Mouse (Mus musculus) left cerebral cortex, adult 9 months (tissue): ENCODE measurements around the gene Pde4a.

Experiments
- DNase-seq, 2 experiments: peaks; one replicate each; pipeline ENCODE4 v3.0.0; 2022; ENCODE audit warnings: low spot score in 2 of 2

Gene Pde4a

DNA sequence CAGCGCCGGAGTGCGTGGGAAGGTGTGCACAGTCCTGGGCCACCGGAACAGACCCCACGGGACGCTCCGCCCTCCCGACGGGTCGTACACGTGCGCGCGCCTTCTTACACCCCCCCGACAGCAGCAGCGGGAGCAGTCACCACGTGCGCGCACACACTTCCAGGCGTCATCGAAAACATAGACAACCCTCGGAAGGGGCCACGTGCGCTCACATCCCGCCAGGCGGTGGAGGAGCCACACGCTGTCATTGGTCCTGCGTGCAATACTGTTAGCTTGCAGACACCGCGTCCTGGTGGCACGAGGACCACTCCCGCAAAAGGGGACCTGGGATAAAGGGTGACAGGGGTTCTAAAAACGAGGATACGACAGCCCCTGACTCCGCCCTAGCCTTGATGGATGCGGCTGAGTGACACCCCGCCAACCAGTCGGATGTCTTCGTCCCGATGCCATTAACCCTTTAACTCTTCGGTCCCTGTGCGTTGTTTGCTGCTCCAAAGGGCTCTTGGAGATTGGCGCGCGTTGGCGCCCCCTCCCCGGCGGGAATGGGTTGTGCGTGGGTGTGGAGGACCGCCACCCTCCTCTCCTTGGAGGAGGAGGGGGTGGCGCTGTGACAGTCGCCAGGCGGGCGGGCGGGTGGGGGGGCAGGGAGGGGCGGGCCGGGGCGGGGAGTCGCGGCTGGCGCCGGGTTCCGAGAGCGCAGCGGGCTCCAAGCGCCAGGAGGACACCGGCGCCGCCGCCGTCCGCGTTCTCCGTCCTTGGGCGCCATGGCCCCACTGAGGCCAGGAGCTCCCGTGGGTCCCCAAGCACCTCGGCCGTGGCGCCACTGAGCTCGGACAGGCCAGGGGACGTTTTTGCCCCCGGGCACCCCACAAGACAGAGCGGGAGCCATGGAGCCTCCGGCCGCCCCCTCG is at the start of gene Pde4a:
Gene Pde4a, plus strand, starts transcription at position 674 of the 911 bp plus-strand sequence.
- peak; percentile 85 to 87 for DNase-seq

DNA sequence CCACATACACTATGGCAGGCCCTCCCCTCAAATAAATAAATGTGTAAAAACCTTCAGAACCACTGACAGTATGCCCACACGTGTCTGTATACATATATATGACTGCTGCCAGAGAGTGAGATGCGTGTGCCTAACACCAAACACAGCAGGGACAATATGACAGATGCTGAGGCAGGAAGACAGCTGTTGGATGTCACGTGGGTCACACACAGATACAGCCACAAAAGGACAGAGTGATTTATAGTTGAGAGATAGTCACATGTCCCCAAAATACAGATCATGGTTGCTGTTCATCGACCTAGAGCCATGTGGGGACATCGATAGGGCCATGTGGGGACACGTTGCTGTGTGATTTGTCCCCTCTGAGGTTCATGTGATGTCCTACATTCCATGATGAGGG is 48.4 kb upstream of the Pde4a start:
- DNase-seq = no peak

DNA sequence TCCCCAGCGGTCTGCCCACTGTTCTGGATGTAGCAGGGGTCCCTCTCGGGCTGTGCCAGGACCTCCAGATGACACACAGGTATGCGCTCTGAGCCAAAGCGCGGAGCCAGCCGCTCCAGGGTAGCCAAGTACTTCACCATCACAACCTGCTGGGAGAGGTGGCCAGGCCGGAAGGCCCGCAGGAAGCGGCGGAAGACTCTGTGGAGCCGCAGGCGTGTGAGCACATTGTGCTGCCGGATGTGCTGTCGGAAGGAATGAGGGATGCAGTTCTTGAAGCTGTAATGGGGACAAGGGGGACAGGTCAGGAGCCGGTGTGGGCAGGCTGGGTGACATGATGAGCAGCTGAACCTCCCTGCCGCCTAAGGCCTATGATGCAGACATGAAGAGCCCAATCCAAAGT is 44.0 kb upstream of the Pde4a start:
- DNase-seq = no peak

DNA sequence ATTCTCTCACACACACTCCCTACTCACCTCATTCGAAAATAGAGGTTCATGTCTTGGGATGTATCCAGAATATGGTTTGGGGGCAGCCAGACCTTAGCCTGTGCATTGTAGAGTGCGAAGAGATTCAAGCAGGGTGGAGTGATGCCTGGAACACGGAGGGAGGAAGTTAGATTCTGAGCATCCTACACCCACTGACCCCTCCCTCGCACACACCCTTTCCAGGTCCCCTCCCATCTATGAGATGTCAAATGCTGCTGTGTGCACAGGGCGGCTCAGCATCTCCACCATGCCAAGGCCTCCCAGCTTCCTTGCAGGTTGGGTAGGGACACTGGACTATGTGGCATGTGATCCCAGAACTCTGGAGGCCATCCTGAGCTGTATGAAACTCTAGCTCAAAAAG is 40.7 kb upstream of the Pde4a start:
- DNase-seq = no peak

DNA sequence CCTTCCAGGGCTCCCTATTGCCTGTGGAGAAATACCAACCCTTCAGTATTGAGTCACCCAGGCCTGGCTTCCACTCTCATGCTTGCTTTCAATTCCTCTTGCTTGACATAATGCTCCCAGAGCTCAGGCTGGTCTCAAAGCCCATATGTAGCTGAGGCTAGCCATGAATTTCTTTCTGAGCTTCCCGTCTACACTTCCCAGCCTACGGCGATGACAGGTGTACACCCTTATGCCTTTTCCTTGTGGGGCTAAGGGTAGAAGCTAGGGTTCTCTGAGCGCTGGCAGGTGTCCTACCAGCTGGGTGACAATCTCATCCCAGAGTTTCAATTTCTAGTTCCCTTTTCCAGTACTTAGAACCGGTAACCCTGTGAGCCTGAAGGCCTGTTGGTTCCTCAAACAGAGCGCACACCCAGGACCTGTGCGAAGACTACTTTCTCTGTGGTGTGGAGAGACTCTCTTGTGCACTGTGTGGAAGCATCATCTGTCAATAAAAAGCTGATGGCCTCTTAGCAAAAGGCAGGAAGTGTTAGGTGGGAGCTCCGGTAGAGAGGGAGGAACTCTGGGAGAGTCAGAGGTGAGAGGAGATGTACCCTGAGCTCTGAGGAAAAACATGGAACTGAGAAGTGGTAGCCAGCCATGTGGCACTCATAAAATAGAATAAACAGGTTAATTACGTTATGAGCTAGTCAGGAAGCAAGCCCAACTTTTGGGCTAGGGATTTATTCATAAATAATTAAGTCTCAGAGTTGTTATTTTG is 39.8 kb upstream of the Pde4a start:
- no peak for DNase-seq

DNA sequence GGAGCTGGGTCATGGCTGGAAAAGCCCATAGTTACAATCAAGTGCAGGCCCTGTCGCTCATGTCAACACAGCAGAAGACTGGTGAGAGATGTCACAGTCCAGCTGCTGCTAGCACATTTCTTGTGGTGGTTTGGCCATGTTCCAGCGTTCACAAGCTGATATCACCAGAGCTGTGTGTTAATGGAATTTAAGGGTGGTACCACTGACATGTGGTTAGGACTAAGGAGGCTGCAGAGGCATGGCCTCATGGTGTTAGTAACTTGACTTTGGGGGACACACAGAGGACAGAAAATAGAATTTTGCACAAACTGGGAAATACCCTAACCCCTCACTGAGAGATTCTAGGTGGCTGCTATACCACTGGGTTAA is 39.3 kb upstream of the Pde4a start:
- DNase-seq = no peak

DNA sequence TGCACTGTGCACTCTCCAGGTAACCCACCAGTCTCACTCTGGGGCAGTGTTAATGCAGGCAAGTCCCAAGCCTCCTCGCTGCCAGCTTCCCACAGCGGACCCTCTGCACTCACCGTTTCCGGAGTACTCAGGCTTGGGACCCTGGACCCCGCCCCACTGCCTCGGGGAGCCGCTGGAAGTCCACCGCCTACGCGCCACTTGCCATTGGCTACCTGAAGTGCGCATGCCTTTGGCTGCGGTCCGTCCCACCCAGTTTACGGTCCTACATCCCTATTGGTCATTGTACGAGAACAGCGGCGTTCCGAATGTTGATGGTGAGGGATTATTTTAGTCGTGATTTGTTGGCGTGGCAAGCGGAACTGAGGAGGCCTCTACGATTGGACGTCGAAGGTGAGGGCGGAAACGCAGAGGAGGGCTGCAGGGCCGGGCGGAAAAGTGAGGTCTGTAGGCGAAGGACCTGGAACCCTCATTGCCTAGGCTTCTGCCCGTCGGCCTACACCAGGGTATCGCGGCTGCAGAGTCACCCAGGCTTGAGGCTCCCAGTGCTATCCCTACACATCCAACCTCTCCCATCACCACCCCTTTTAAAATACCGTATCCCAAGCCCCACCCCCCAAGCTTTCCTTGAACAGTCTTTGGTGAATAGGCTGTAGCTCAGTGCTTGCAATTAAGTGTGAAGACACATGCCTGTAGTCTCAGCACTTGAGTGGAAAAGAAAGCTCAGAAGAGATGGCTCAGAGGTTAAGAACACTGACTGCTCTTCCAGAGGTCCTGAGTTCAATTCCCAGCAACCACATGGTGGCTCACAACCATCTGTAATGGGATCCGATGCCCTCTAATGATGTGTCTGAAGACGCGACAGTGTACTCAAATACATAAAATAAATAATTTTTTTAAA is 34.2 kb upstream of the Pde4a start, which contains the start of gene Tyk2:
Gene Tyk2, minus strand, starts transcription at position 185 of the 898 bp plus-strand sequence.
- DNase-seq = peak; percentile 94 to 97

DNA sequence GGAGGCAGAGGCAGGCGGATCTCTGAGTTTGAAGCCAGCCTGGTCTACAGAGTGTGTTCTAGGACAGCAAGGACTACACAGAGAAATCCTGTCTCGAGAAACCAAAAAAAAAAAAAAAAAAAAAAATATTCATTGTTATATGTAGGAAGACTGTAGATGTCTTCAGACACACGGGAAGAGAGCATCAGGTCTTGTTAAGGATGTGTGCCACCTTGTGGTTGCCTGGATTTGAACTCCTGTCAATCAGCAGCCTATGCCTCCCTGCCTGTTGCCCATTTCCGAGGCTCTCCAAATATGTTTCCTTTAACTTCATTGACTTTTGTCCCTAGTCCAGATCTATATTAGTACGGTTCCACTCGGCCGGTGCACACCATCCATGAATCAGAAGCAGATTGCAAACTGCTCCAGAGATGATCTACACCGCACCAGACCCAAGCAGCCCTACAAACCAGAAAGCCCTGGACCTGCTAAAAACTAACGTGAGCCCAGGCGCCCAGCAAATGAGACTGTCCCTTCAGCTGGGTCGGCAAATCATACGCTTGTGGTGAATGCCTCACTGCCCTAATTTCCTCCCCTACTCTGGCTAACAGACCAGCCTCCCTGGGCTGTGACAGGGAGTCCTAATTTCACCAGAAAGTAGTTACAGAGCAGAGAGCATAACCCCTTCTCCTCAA is 33.3 kb upstream of the Pde4a start:
- no peak for DNase-seq

DNA sequence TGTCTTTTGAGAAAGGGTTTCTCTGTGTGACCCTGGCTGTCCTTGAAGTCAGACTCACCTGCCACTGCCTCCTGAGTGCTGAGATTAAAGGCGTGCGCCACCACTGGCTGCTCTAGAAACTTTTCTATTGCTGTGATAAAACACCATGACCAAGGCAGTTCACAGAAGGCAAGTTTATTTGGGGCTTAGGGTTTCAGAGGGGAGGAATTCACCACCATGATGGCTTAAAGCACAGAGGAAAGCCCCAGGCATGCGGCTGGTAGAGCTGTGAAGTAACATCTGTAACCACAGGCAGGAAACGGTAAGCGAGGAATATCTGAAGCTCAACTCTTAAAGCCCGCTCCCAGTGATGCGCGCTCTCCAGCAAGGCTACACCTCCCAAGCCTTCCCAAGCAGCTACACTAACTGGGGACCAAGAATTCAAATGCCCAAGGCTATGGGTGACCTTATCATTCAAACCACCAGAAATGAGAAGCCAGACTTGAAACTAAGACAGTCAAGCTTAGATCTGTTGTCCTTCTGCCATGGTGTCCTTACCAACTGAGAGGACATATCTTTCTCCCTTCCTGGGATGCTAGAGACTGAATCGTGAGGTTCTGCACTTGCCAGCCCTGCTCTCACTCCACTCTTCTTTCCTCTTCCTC is 32.3 kb upstream of the Pde4a start:
- no peak for DNase-seq

DNA sequence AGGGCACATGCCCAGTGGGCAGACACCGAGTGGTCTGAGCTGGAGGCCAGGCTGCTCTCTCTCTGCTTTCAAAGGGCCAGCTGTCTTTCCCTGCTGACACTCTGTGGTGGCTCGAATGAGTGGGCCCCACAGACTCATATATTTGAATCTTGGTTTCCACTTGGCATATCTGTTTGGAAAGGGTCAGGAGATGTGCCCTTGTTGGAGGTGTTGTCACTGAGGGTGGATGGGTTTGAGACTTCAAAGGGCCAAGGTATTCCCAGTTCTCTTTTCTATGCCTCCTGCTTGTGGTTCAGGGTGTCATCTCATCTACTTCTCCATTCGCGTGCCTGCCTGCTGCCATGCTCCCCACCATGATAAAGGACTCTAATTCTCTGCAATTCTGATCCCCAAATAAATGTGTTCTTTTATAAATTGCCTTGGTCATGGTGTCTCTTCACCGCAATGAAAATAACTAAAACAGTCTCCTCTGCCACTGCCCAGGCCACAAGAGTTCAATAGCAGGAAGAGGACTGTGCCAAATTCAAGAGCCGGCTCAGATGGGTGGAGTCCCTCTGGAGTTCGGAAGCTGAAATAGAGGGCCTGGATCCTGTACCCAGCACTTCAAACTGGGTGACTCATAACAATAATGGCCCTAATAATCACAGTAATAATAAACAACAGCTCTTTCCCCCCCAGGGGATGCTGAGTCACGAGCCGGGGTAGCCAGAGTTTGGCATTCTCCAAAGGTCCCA is 30.8 kb upstream of the Pde4a start:
- no peak for DNase-seq

DNA sequence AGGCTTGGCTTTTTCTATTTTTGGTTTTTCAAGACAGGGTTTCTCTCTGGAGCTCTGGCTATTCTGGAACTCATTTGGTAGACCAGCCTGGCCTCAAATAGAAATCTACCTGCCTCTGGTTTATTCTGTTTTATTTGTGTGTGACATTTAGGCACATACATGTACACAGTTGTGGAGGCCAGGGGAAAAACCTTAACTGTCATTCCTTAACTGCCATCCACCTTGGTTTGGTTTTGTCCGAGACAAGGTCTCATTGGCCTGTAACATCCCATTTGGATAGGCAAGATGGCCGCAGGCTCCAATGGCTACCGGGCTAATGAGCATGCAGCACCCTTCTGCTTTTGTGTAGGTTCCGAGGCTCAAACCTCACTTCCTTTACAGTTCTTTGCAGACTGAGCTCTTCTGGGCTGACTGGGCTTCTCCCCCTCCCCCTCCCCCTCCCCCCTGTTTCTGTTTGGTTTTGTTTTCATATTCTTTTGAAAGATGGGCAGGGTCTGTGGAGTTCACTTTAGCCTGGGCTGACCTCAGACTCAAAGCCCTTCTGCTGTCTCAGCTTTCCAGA is 30.1 kb upstream of the Pde4a start:
- DNase-seq = no peak

DNA sequence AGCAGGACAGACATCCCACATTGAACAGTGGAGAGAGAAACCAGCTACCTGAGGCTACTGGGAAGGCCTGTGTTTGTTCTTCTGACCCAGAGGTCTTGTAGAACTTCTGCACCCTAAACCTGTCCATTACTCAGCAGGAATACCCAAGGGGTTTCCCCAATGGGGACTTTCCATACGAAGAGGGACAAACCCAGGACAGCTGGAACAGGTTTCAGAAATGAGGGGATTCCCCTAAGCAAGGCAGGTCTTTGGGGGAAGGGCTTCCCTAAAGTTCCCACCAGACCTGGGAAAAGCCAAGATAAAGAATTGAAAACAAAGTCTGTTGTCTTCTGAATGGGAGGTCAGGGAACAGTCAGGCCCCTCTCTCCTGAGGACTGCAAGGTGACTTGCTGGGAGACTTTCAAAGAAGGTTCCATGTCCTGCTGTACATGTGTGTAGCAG is 29.6 kb upstream of the Pde4a start:
- no peak for DNase-seq

DNA sequence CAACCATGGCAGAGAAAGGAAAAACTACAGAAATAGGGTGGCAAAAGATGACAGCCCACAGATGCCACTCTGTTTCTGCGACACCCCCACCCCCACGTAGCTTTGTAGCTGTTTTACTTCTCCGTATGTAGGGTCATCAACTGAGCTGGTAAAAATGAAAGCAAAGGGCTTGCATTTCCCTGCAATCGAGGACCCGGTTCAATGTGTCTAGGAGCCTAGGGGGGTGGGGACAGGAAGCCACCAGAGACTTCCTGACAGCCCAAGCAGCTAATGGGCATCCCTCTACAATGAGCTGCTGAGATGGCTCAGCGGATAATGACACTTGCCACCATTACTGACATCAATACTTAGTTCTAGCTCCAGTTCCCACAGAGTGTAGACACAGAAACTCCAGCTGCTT is 29.1 kb upstream of the Pde4a start:
- no peak for DNase-seq

DNA sequence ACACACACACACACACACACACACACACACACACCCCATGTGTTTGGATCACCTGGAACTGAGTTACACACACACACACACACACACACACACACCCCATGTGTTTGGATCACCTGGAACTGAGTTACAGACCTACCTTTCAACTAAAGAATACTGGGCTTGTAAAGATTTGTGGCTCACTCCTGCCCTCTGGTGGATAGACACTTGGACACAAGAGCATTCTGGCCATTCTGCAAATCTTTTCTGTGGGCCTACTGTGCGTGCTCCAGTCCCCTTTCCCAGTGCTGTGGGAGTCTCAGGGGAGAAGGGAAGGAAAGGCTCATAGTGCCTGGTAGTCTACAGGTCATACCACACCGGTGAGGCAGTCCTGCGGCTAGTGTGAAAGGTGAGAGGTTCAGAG is 28.3 kb upstream of the Pde4a start:
- DNase-seq = peak in 1 of 2 experiments; percentile 63

DNA sequence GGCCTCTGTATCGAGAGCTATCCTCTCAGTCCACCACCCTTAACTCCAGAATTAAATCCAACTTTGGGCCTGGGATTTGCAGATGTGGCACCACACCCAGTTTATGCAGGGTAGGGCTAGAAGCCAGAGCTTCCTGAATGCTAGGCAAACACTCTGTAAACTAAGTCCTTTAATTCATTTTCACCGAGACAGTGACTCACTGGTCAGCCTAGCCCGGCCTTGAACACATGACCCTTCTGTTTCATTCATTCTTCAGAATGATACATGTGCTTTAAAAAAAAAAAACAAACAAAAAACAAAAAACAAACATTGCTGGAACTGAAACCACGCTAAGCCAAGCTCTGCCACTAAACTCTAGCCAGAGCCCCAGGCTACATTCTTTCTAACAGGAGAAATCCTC is 27.1 kb upstream of the Pde4a start:
- no peak for DNase-seq

DNA sequence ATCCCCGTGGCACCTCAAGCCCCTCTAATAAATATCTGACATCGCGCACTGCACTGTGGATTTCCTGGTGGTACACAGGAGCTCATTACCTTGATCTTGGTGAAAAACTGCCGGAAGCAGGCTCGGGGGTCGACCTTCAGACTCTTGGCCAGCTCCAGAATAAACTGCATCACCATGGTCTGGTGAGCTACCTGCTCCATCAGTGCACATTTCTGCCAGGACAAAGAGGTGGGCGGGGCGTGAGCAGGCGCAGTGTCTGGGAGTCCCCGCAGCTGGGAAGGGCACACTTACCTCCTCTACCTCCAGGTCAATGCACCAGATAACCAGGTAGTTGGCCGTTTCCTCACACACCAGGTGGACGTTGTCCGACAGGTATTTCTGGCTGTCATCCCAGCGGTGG is 23.6 kb upstream of the Pde4a start:
- no peak for DNase-seq

DNA sequence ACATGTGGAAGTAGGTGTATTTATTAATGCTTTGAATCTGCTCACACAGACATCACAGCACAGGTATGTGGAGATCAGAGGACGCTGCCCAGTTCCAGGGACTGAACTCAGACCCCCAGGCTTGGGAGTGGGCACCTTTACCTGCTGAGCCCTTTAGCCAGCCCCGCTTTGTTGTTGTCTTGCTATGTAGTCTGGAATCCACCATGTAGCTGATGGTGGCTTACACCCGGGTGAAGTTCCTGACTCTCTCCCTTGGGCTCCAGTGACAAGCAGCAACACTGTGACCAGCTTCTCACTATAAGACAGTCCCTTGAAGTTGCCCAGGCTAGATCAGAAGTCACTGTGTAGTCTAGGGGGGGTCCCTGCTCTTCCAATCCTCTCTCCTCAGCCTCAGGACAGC is 21.2 kb upstream of the Pde4a start:
- no peak for DNase-seq

DNA sequence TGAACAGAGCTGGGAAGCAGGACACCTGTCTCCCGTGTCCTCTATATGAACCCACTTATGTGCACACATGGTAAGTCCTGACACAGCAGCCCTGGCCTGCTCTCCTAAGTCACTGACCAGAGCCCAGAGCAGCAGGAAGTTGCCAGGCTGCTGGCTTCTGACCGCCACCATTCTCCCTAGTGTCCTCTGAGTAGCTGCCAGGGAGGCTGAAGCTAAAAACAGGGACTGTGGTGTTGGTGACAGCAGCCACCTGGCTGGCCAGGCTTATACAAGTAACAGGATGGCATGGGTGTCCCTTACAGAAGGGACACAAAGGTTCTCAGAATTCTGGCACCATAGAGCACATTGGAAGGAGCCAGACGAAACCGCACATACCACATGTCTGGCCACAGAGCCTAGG is 20.1 kb upstream of the Pde4a start:
- no peak for DNase-seq

DNA sequence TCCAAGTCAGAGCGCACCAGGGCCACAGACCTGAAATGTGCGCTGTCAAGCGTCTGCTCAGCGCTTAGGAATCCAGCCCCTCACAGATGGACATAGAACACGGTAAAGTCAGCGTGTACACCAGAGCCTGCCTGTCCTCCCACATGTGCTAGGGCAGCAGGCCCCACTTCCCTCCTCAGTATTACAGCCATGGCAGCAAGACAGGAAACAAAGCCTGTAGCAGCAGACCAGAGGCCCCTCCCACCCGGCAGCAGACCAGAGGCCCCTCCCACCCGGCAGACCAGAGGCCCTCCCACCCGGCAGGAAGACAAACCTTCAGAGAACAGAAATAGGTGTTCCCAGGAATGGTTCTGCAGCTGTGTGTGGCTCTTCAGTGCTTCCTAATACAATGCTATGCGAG is 18.8 kb upstream of the Pde4a start:
- no peak for DNase-seq

DNA sequence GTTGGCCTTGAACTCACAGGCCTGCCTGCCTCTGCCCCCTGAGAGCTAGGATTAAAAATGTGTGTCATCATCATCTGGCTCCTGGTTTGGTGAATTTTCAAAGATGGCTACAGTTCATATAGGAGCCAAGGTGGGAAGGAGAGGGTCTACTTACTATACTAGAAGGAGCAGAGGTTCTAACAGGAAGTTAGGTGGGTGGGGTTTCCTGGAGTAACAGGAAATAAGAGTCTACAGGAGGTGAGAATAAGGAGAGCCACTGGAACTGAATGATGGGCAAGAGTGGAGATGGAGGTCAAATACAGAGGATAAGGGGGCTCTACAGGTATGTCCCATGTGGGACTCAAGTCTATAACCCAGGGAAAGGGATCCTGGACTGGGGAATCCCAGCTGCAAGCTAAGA is 17.1 kb upstream of the Pde4a start:
- no peak for DNase-seq
